Mouse (Mus musculus) stomach, postnatal 0 days (tissue): ENCODE measurements at regions not wholly inside any gene's neighbourhood (a gene's known extent, or its start where the extent isn't known, plus 50 kb on each side); places are given as distances from the start of the nearest gene placed in this dataset.

Experiments used
- ATAC-seq: fragments of 200-750 bp; cut with Nextera tagmentation; 2 replicates; pipeline ENCODE4 v1.8.0; 2017; ENCODE audit not compliant: low FRiP score, low TSS enrichment
- DNase-seq: peaks from one replicate; pipeline ENCODE4 v3.0.0-alpha.2; 2016; ENCODE audit warnings: low spot score
- H3K27ac ChIP-seq: fragments of 300-500 bp; sonication (generic); replicated peaks from 2 replicates; pipeline ENCODE4 v1.5.1; 2014; ENCODE audit warnings: mild to moderate bottlenecking, control low read depth
- H3K27me3 ChIP-seq: fragments of 300-500 bp; sonication (generic); 2 replicates; pipeline ENCODE4 v1.6.1; 2014; ENCODE audit warnings: low read length; ENCODE audit not compliant: control insufficient read depth, insufficient read depth
- H3K36me3 ChIP-seq: fragments of 300-500 bp; sonication (generic); 2 replicates; pipeline ENCODE4 v1.6.1; 2014; ENCODE audit warnings: low read length, mixed read lengths; ENCODE audit not compliant: control insufficient read depth, insufficient read depth
- H3K4me1 ChIP-seq: fragments of 300-500 bp; sonication (generic); replicated peaks from 2 replicates; pipeline ENCODE4 v1.6.1; 2014; ENCODE audit warnings: antibody characterized with exemption; ENCODE audit not compliant: control insufficient read depth, insufficient read depth
- H3K4me2 ChIP-seq: fragments of 300-500 bp; sonication (generic); replicated peaks from 2 replicates; pipeline ENCODE4 v1.6.1; 2014; ENCODE audit warnings: low read depth, mild to moderate bottlenecking, control low read depth, moderate library complexity
- H3K4me3 ChIP-seq: fragments of 300-500 bp; sonication (generic); 2 replicates; pipeline ENCODE4 v1.5.1; 2014; ENCODE audit warnings: low read depth, low read length, control low read depth
- H3K9ac ChIP-seq: fragments of 300-500 bp; sonication (generic); 2 replicates; pipeline ENCODE4 v1.6.1; 2014; ENCODE audit warnings: mild to moderate bottlenecking, low read length, control low read depth, mixed read lengths
- H3K9me3 ChIP-seq: fragments of 300-500 bp; sonication (generic); 2 replicates; pipeline ENCODE4 v1.6.1; 2016; ENCODE audit warnings: low read length; ENCODE audit not compliant: control insufficient read depth
- CTCF ChIP-seq: IDR thresholded peaks from 2 replicates; pipeline ENCODE4 v1.5.1; 2016; ENCODE audit warnings: antibody characterized with exemption, low read depth, mild to moderate bottlenecking, moderate library complexity
- EP300 ChIP-seq: optimal IDR thresholded peaks from 2 replicates; pipeline ENCODE3; 2016; ENCODE audit warnings: antibody characterized with exemption
- WGBS: fragments of 180-500 bp; shearing (Covaris S2); extraction: QIAGEN DNeasy Blood & Tissue Kit; methylation state at CpG from one replicate; pipeline ENCODE4 v1.1.7; 2014; 5-methylcytosine and 5-hydroxymethylcytosine counted together

DNA sequence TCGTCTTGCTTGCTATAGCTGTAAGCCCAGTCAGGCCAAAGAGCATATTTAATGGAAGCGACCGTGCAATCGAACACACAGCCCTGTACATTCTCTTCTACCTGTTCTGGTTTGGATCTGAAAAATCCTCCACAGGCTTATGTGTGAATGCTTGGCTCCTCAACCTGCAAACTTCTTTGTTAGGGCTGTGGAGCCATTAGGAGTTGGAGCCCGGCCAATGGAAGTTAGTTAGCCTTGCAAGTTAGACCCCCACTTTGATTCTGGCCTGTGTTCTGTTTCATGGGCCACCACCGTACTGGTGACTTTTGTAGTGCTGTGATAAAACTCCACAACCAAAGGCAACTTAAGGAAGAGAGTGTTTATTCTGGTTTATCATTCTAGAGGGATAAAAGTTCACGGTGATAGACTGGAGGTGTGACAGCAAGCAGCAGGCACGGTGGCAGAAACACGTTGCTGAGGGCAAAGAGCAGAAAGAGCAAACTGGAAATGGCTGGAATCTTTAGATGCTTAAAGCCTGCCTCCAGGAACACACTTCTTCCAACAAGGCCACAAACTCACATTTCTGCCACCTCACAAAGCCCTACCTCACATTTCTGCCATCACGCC is 132.3 kb upstream of the Hes1 start:
- Histone ChIP-seq H3K4me1 (no peaks in the 10 kb centered on the region), H3K27me3 (no peaks in the 10 kb centered on the region), H3K9ac (no peak overlapping the region), H3K4me2 (no peak overlapping the region), H3K4me3 (no peak overlapping the region), H3K9me3 (no peaks in the 10 kb centered on the region), H3K36me3 (no peaks in the 10 kb centered on the region), H3K27ac (no peak overlapping the region)
- TF ChIP-seq CTCF: no peak
- no peak for TF ChIP-seq EP300
- ATAC-seq: peak; percentile 73
- DNase-seq: peak; percentile 32
- WGBS: 58% methylated on average over 10 of the region's 10 CpGs

DNA sequence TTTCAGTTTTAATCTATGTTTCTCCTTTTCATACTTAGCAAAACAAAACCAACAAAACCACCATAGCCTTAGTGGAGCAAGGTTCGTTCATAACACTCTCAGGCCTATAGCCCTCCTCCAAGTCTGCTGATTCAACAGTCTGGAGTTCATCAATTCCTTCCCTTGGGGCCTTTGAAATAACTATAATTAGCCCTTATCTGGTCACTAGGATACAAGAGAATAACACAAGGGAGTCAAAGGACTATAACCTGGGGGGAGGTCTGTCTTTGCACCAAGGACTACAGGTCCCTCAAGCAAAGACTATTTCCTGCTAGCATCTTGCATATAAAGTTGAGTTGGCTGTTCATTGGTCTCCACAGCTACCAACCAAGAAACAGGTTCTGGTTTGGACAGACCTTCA is 129.5 kb upstream of the Hes1 start:
- no peak overlapping the region for H3K9ac ChIP-seq
- H3K4me1 ChIP-seq: no peaks in the 10 kb centered on the region
- H3K4me2 ChIP-seq: no peak overlapping the region
- no peaks in the 10 kb centered on the region for H3K36me3 ChIP-seq
- H3K27me3 ChIP-seq: no peaks in the 10 kb centered on the region
- no peaks in the 10 kb centered on the region for H3K9me3 ChIP-seq
- no peak overlapping the region for H3K4me3 ChIP-seq
- ATAC-seq (no peak), DNase-seq (no peak)
- TF ChIP-seq EP300 (no peak), CTCF (no peak)
- no peak overlapping the region for H3K27ac ChIP-seq
- WGBS: 82% methylated on average over 1 of the region's 1 CpGs

DNA sequence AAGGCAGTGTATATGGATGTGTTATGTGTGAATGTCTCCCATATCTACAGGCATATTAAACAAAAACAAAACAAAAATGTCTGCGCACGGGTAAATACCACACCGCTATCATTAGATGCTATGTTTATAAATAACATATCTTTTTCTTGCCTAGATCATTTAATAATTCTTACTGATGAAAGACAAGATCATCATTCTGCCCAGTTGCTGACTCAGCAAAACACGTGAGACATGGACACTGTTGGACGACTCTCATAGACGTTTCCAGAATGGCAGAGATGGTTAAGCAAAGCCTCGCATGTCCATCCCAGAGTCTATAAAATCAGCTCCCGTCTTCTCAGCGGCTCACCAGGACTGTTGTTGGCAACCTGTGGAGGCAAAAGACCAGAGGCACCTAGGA is 125.5 kb upstream of the Hes1 start:
- ATAC-seq (no peak), DNase-seq (no peak)
- Histone ChIP-seq H3K36me3 (no peaks in the 10 kb centered on the region), H3K27me3 (no peaks in the 10 kb centered on the region), H3K27ac (no peak overlapping the region), H3K4me2 (no peak overlapping the region), H3K9ac (no peak overlapping the region), H3K4me3 (no peak overlapping the region), H3K9me3 (no peaks in the 10 kb centered on the region), H3K4me1 (no peaks in the 10 kb centered on the region)
- no peak for TF ChIP-seq EP300
- no peak for TF ChIP-seq CTCF
- WGBS: 95% methylated on average over 9 of the region's 9 CpGs

DNA sequence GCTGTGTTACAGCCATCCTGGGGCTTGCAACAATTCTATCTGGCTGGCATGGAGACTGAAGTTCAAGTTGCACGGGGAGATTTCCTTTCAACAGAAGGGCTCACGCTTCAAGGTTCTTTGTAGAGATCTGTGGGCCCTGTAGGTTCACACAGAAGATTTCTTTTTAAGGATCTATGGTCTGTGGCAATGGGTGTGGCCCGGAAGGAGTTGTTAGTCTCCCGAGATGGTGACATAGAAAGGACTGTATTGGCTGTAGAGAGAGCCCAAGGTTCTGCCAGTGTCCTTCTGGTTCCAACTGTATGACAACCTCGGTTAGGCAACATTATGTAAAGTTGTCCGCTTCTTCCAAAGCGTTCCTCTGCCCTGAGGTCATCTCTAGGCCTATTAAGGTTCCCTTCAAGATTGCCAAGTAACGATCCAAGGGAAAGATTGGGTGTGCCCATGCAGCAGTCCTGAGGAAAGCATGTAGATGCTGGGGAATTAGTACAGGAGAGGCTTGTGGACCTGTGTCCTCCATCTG is 124.8 kb upstream of the Hes1 start:
- WGBS: 82% methylated on average over 8 of the region's 8 CpGs
- no peaks in the 10 kb centered on the region for H3K9me3 ChIP-seq
- no peak overlapping the region for H3K9ac ChIP-seq
- no peak overlapping the region for H3K4me3 ChIP-seq
- ATAC-seq (no peak), DNase-seq (no peak)
- peaks cover 6% of the 10 kb centered on the region for H3K4me1 ChIP-seq
- H3K36me3 ChIP-seq: no peaks in the 10 kb centered on the region
- no peak overlapping the region for H3K27ac ChIP-seq
- H3K4me2 ChIP-seq: no peak overlapping the region
- no peaks in the 10 kb centered on the region for H3K27me3 ChIP-seq
- TF ChIP-seq EP300: no peak
- no peak for TF ChIP-seq CTCF

DNA sequence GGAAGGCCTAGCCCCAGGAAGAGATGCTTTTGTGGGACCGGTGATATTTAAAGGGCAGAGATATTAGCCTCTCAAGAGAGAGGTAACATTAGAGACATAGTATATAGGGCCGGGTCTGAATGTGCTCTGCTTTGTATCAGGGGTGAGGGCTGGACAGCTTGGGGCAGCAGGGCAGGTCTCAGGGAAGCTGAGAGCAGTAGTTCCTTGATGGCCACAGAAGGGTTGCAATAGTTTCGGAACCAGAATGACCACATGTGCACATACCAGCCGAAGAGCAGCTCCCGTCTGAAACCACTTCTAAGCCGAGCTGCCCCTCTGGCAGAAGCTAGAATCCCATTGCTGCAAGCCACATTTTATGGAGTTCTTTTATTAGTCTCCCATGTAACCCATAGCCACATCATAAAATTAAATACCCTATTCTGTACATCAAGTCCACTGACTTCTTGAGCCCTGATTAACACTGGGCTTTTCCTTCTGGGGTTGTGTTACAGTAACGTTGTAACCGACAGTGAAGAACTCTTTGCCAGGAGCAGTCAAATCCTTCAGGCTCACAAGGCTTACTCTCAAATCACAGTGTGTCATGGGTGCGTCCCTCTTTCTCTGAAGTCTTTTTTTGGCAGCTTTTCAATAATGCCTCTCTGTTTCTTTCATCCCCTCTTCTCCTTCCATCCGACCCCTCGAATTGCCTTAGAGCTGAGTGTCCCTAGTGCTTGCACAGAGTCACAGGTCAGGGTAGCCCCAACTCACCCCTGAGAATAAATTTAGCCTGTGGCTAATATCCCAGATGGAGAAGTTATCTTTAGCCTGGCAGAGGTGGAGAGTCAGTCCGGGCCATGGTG is 124.1 kb upstream of the Hes1 start:
- no peak overlapping the region for H3K4me3 ChIP-seq
- ATAC-seq: no peak
- peaks cover 7% of the 10 kb centered on the region for H3K4me1 ChIP-seq
- H3K36me3 ChIP-seq: no peaks in the 10 kb centered on the region
- DNase-seq: no peak
- TF ChIP-seq CTCF (no peak), EP300 (no peak)
- no peak overlapping the region for H3K4me2 ChIP-seq
- no peaks in the 10 kb centered on the region for H3K27me3 ChIP-seq
- no peak overlapping the region for H3K9ac ChIP-seq
- no peaks in the 10 kb centered on the region for H3K9me3 ChIP-seq
- 65% methylated on average over 12 of the region's 12 CpGs for WGBS
- H3K27ac ChIP-seq: no peak overlapping the region

DNA sequence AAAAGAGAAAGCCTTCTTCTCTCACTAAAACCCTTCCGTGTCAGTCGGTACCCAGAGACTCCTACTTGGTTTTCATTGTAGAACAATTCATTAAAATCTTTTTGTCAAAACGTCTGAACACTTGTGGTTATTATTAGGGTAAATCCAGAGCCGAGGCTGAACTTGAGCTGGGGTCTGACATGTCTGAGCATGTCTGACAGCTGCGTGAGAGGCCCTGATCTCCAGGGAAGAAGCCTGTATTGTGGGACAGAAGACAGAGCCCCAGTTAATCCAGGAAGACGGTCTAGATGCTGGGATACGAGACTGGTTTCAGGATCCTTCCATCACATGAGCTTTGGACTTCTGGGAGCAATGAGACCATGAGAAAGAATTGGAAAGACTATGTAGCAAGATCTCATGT is 122.1 kb upstream of the Hes1 start:
- ATAC-seq (no peak), DNase-seq (no peak)
- no peak overlapping the region for H3K27ac ChIP-seq
- no peaks in the 10 kb centered on the region for H3K27me3 ChIP-seq
- WGBS: 79% methylated on average over 7 of the region's 7 CpGs
- TF ChIP-seq EP300 (no peak), CTCF (no peak)
- H3K4me2 ChIP-seq: no peak overlapping the region
- H3K9ac ChIP-seq: no peak overlapping the region
- H3K36me3 ChIP-seq: no peaks in the 10 kb centered on the region
- H3K4me3 ChIP-seq: no peak overlapping the region
- peaks cover 12% of the 10 kb centered on the region for H3K4me1 ChIP-seq
- H3K9me3 ChIP-seq: no peaks in the 10 kb centered on the region
